Mouse (Mus musculus) spleen, adult 2 months (tissue): Measurements from ENCODE around the gene Sorbs1. TPM values are rescaled to one million over a fixed set of nuclear protein-coding genes. Genes with fewer than 3 reads are reported as not detected.

Experiments
- DNase-seq, 2 experiments: peaks; one replicate each; pipeline versions ENCODE4 v3.0.0 to v3.0.0-alpha.2; 2012 to 2021; ENCODE audit warnings: low spot score in 2 of 2, low read depth in 1 of 2
- H3K27ac ChIP-seq: fragments of 200-500 bp; 2 replicates; pipeline ENCODE4 v1.5.1; 2012; ENCODE audit warnings: low read length, inconsistent platforms; ENCODE audit not compliant: insufficient read depth
- H3K27me3 ChIP-seq: fragments of 200-500 bp; 2 replicates; pipeline ENCODE4 v1.6.1; 2012; ENCODE audit warnings: mild to moderate bottlenecking, moderate library complexity, low read length, inconsistent platforms; ENCODE audit not compliant: control insufficient read depth, insufficient read depth
- H3K36me3 ChIP-seq: fragments of 200-500 bp; 2 replicates; pipeline ENCODE4 v1.6.1; 2012; ENCODE audit warnings: mild to moderate bottlenecking, low read length, inconsistent platforms; ENCODE audit not compliant: control insufficient read depth, insufficient read depth
- H3K4me1 ChIP-seq: fragments of 200-500 bp; 2 replicates; pipeline ENCODE4 v1.6.1; 2011; ENCODE audit warnings: inconsistent platforms; ENCODE audit not compliant: control insufficient read depth, insufficient read depth, insufficient read length
- H3K4me3 ChIP-seq: fragments of 200-500 bp; 2 replicates; pipeline ENCODE4 v1.5.1; 2011; ENCODE audit warnings: mild to moderate bottlenecking, inconsistent platforms; ENCODE audit not compliant: insufficient read depth, insufficient read length; ENCODE audit errors: extremely low read depth
- CTCF ChIP-seq: fragments of 200-500 bp; IDR thresholded peaks from 2 replicates; pipeline ENCODE4 v1.5.1; 2011; ENCODE audit warnings: mild to moderate bottlenecking, inconsistent platforms; ENCODE audit not compliant: insufficient read depth, insufficient read length, insufficient replicate concordance; ENCODE audit errors: extremely low read depth
- POLR2A ChIP-seq: fragments of 200-500 bp; IDR thresholded peaks from 2 replicates; pipeline ENCODE4 v1.6.1; 2011; ENCODE audit warnings: low read depth, low read length, inconsistent platforms
- WGBS: fragments of 180-500 bp; shearing (Covaris S2); methylation state at CpG from one replicate; pipeline ENCODE4 v1.1.7; 2018; 5-methylcytosine and 5-hydroxymethylcytosine counted together
- polyA plus RNA-seq: library from polyadenylated mRNA; depleted of rRNA; stranded (reverse); fragments of >200 nt; gene quantifications from 2 replicates; pipeline ENCODE4 v1.2.3, GENCODE M21; 2012

Sorbs1 gene
- polyA plus RNA-seq, 1 experiment = 6.4 TPM

DNA sequence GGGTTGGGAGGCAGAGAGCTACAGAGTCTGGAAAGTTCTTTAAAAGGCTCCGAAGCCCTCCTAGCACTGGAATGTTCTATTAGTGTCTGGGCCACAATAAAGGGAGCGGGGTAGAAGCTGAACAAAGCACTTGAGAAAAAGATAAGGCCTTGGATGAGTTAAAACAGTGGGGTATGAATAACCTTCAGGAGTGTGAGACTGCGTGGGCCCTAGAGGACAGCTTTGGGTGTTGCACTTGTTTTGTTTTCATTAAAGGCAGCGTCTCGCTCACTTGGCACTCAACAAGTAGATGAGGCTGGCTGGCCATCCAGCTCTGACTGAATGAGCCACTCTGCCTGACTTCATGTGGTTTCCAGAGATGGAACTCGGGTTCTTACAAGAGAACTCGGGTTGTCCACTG is 78.5 kb downstream of the Sorbs1 start:
- H3K27ac ChIP-seq = no peak overlapping the region
- H3K36me3 ChIP-seq = no peaks in the 10 kb centered on the region
- H3K4me3 ChIP-seq = no peak overlapping the region
- DNase-seq = no peak
- 92% methylated on average over 7 of the region's 7 CpGs for WGBS
- no peak for TF ChIP-seq CTCF
- no peaks in the 10 kb centered on the region for H3K27me3 ChIP-seq
- H3K4me1 ChIP-seq = no peaks in the 10 kb centered on the region

DNA sequence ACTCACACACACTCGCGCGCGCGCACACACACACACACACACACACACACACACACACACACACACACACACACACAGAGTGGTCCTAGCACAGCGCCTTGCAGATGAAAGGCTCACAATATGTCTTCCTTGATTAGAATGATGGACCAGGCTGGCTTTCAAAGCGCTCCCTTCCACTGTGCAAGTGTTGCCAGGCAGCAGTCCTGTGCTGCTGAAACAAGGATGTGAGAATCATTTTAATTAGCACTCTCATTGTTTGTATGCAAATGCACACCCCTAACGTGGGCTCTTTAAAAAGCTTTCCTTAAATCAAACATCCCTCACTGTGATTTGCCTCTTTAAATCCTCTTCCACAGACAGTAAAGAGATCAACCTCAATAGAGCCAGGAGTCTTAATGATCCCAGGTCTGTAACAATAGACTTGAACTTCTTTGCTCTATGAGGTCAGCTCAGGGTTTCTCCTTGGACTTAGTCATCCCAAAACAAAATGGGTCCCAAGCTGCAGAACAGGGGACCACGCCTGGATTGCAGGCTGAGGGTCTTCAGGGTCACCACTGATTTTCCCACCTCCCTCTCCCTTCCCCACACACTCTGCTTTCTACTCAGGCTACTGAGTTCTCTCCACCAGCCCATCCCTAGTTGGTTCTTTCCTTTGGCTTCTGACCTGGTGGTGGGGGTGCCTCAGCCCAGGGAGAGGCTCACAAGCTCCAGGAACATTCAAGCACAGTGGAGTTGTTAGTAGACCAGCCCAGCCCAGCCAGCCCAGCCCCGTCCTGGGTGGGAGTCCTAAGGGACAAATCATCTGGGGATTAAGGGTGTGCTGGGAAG is 79.3 kb downstream of the Sorbs1 start:
- H3K27me3 ChIP-seq = no peaks in the 10 kb centered on the region
- 94% methylated on average over 10 of the region's 10 CpGs for WGBS
- H3K4me1 ChIP-seq = no peaks in the 10 kb centered on the region
- DNase-seq = no peak
- TF ChIP-seq POLR2A (no peak), CTCF (no peak)
- H3K27ac ChIP-seq = no peak overlapping the region
- no peak overlapping the region for H3K4me3 ChIP-seq
- H3K36me3 ChIP-seq = no peaks in the 10 kb centered on the region

- DNase-seq = no peak
- Histone ChIP-seq H3K27ac (no peak overlapping the region), H3K27me3 (no peaks in the 10 kb centered on the region), H3K36me3 (no peaks in the 10 kb centered on the region), H3K4me1 (no peaks in the 10 kb centered on the region), H3K4me3 (no peak overlapping the region)
- WGBS = 86% methylated on average over 8 of the region's 8 CpGs
- TF ChIP-seq CTCF = no peak
- TF ChIP-seq POLR2A = no peak
These were observed 80.2 kb downstream of the Sorbs1 start for GRCm38 (mm10) chr19:40433316-40433912.

- 80% methylated on average over 4 of the region's 4 CpGs for WGBS
- no peak overlapping the region for H3K4me3 ChIP-seq
- TF ChIP-seq CTCF = no peak
- TF ChIP-seq POLR2A = no peak
- no peaks in the 10 kb centered on the region for H3K4me1 ChIP-seq
- H3K36me3 ChIP-seq = no peaks in the 10 kb centered on the region
- no peaks in the 10 kb centered on the region for H3K27me3 ChIP-seq
- DNase-seq = no peak
- no peak overlapping the region for H3K27ac ChIP-seq
These were observed 81.6 kb downstream of the Sorbs1 start for GRCm38 (mm10) chr19:40431969-40432368.

DNA sequence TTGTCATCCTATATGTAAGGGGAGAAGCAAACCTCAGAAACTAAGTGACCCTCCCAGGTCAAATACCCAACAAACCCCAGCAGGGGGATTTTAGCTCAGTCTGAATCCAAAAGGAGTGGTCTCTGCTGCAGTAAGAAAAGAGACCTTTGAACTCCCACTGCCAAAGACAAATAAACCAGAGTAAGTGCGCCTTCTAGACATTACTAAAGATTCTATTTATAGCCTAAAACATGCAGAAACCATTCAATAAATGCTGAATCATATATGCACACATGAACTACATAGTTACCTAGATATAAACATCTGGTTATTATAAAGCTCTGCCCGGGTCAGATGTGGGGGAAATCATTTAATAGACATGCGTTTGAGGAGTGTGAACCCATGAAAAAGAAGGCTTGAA is 84.0 kb downstream of the Sorbs1 start:
- no peak for DNase-seq
- 84% methylated on average over 3 of the region's 3 CpGs for WGBS

DNA sequence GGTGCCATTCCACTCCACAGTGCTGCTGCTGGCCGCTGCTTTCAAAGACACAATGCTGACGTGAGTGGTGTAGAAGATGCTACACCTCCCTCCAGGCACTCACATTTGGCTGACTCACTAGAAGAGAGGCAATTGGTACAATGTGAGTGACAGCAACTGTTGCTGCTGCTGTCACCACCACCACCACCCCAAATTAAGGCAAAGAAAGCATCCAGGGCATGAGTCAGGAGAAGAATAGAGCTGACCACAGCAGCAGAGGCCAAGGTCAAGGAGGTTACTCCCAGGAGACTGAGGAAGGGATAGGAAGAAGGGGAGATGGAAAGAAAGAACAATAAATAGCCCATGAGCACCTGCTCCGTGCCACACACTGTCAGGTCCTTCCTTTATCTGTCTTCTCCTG is 84.4 kb downstream of the Sorbs1 start:
- no peaks in the 10 kb centered on the region for H3K27me3 ChIP-seq
- no peak for DNase-seq
- no peaks in the 10 kb centered on the region for H3K36me3 ChIP-seq
- H3K4me3 ChIP-seq = no peak overlapping the region
- no peaks in the 10 kb centered on the region for H3K4me1 ChIP-seq
- H3K27ac ChIP-seq = no peak overlapping the region
- TF ChIP-seq POLR2A (no peak), CTCF (no peak)
- WGBS = 91% methylated on average over 3 of the region's 3 CpGs

More for the DNA sequence above, 84.0 kb downstream of the Sorbs1 start:
- H3K4me3 ChIP-seq = no peak overlapping the region
- H3K27me3 ChIP-seq = no peaks in the 10 kb centered on the region
- no peak overlapping the region for H3K27ac ChIP-seq
- no peaks in the 10 kb centered on the region for H3K4me1 ChIP-seq
- TF ChIP-seq POLR2A (no peak), CTCF (no peak)
- no peaks in the 10 kb centered on the region for H3K36me3 ChIP-seq
